Mouse (Mus musculus) stomach, embryonic 14.5 days (tissue): ENCODE results near the gene Capza2. TPM values are rescaled to one million over a fixed set of nuclear protein-coding genes. Genes with fewer than 3 reads are reported as not detected.

Experiments used
- ATAC-seq: fragments of 200-750 bp; cut with Nextera tagmentation; 2 replicates; pipeline ENCODE4 v1.8.0; 2017; ENCODE audit warnings: low read depth, moderate TSS enrichment; ENCODE audit not compliant: insufficient number of reproducible peaks, insufficient read depth, low FRiP score
- H3K27ac ChIP-seq: fragments of 300-500 bp; sonication (generic); 2 replicates; pipeline ENCODE4 v1.5.1; 2014; ENCODE audit warnings: mild to moderate bottlenecking, low read length, moderate library complexity, mixed read lengths
- H3K27me3 ChIP-seq: fragments of 300-500 bp; sonication (generic); 2 replicates; pipeline ENCODE4 v1.6.1; 2014; ENCODE audit warnings: low read length, control low read depth, mixed read lengths; ENCODE audit not compliant: control insufficient read depth, insufficient read depth
- H3K36me3 ChIP-seq: fragments of 300-500 bp; sonication (generic); 2 replicates; pipeline ENCODE4 v1.6.1; 2014; ENCODE audit warnings: mild to moderate bottlenecking, control low read depth, low read length, moderate library complexity, mixed read lengths; ENCODE audit not compliant: control insufficient read depth, insufficient read depth
- H3K4me1 ChIP-seq: fragments of 300-500 bp; sonication (generic); 2 replicates; pipeline ENCODE4 v1.6.1; 2014; ENCODE audit warnings: low read length, control low read depth, mixed read lengths; ENCODE audit not compliant: control insufficient read depth, insufficient read depth
- H3K4me2 ChIP-seq: fragments of 300-500 bp; sonication (generic); replicated peaks from 2 replicates; pipeline ENCODE4 v1.6.1; 2014; ENCODE audit warnings: low read depth, low read length, control low read depth
- H3K4me3 ChIP-seq: fragments of 300-500 bp; sonication (generic); 2 replicates; pipeline ENCODE4 v1.5.1; 2014; ENCODE audit warnings: low read depth, low read length, control low read depth
- H3K9ac ChIP-seq: fragments of 300-500 bp; sonication (generic); replicated peaks from 2 replicates; pipeline ENCODE4 v1.6.1; 2014; ENCODE audit warnings: low read depth, mild to moderate bottlenecking, control low read depth, low read length, moderate library complexity, mixed read lengths
- H3K9me3 ChIP-seq: fragments of 300-500 bp; sonication (generic); 2 replicates; pipeline ENCODE4 v1.6.1; 2016; ENCODE audit warnings: low read depth, low read length, control low read depth; ENCODE audit not compliant: control insufficient read depth
- WGBS: fragments of 180-500 bp; shearing (Covaris S2); extraction: QIAGEN DNeasy Blood & Tissue Kit; methylation state at CpG from one replicate; pipeline ENCODE4 v1.1.7; 2014; 5-methylcytosine and 5-hydroxymethylcytosine counted together
- polyA plus RNA-seq: library from polyadenylated mRNA; unstranded; fragments of >200 nt; fragmentation: Nextera tagmentation; extraction: Ambion mirVana; gene quantifications from 2 replicates; pipeline ENCODE4 v1.2.1, GENCODE M21; 2014

Gene Capza2
- polyA plus RNA-seq, 1 experiment from 2014 or later, result 242 TPM

DNA sequence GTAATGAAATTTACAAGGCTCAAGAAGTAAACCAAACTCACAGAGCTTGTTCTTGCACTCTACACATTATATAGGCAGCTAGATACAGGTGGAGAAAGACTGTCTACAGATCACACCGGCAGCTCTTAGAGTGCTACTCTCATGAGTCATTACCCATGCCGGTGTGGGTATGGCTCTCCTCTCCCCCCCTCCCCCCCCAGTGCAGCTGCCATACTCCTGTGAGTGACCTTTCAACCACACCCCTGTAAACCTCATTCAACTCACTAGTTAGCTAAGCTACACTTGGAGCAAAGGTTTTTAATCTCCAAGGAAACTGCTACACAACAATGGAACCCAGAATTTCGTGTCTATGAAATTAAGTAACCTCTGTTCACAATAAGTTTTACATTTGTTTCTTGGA lies 2.2 kb upstream of the Capza2 start:
- Histone ChIP-seq H3K4me1 (peaks cover 7% of the 10 kb centered on the region; the same call in 1 of the 2 replicates), H3K4me3 (no peak overlapping the region), H3K4me2 (no peak overlapping the region), H3K27me3 (no peaks in the 10 kb centered on the region), H3K27ac (no peak overlapping the region), H3K9me3 (no peaks in the 10 kb centered on the region), H3K36me3 (no peaks in the 10 kb centered on the region), H3K9ac (no peak overlapping the region)
- ATAC-seq, result no peak
- WGBS, result 45% methylated on average over 3 of the region's 3 CpGs

DNA sequence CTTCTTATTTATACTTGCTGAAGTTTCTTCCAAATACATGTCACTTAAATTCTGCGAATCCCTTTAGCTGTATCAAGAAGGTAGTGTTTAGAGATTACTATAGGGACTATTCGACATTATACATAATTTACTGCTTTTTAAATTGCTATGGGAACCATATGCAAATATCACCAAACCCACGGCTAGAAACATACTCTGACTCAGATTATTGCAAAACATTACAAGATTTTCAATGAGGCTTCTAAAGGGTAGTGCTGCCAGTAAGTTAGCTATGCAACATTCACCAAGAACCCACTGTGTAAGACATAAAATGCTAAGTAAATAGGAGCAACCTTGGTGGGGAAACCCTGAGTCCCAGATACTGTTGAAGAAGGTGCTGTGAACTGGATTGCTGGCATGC lies 1.0 kb upstream of the Capza2 start:
- Histone ChIP-seq H3K4me1 (peaks cover 10% of the 10 kb centered on the region; the same call in 1 of the 2 replicates), H3K9me3 (no peaks in the 10 kb centered on the region), H3K27ac (no peak overlapping the region), H3K4me2 (no peak overlapping the region), H3K9ac (no peak overlapping the region), H3K36me3 (no peaks in the 10 kb centered on the region), H3K4me3 (no peak overlapping the region), H3K27me3 (no peaks in the 10 kb centered on the region)
- 79% methylated on average over 3 of the region's 3 CpGs for WGBS
- ATAC-seq, result no peak

DNA sequence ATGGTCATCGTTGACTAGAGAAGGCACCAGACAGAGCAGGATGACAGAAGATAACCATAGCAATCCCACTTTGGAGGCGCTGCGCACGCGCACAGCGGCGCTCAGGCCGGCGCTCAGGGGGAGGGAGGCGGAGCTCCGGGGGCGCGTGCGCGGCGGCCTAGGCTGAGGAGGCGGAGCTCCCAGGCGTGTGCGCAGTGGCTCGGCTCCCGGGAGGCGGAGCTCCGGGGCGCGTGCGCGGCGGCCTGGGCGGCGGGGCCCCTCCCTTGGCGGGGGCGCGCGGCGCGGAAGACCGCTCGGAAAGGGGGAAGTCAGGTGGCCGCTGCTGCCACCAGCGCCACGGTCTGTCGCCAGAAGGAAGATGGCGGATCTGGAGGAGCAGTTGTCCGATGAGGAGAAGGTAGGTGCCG lies 733 bp downstream of the Capza2 start:
- Histone ChIP-seq H3K4me3 (peak overlapping the region; percentile 80), H3K36me3 (no peaks in the 10 kb centered on the region), H3K27ac (peak overlapping the region; percentile 96), H3K4me2 (0 out of 2 replicates have a peak overlapping the region, but pooled peaks have one; percentile 28), H3K9ac (peak overlapping the region; percentile 93), H3K4me1 (peaks cover 10% of the 10 kb centered on the region; the same call in 1 of the 2 replicates), H3K27me3 (no peaks in the 10 kb centered on the region), H3K9me3 (no peaks in the 10 kb centered on the region)
- WGBS, result under 1% methylated on average over 39 of the region's 45 CpGs
- peak; percentile 95 for ATAC-seq

- H3K4me1 ChIP-seq, result peaks cover 10% of the 10 kb centered on the region; the same call in 1 of the 2 replicates
- under 1% methylated on average over 52 of the region's 62 CpGs for WGBS
- H3K4me3 ChIP-seq, result peak overlapping the region; percentile 80
- H3K9ac ChIP-seq, result peak overlapping the region; percentile 93
- H3K27me3 ChIP-seq, result no peaks in the 10 kb centered on the region
- H3K4me2 ChIP-seq, result peak overlapping the region; percentile 80
- H3K27ac ChIP-seq, result peak overlapping the region; percentile 96
- H3K9me3 ChIP-seq, result no peaks in the 10 kb centered on the region
- H3K36me3 ChIP-seq, result no peaks in the 10 kb centered on the region
- ATAC-seq, result peak; percentile 79
Measured at GRCm38 (mm10) chr6:17637205-17638203, 1.5 kb downstream of the Capza2 start.

DNA sequence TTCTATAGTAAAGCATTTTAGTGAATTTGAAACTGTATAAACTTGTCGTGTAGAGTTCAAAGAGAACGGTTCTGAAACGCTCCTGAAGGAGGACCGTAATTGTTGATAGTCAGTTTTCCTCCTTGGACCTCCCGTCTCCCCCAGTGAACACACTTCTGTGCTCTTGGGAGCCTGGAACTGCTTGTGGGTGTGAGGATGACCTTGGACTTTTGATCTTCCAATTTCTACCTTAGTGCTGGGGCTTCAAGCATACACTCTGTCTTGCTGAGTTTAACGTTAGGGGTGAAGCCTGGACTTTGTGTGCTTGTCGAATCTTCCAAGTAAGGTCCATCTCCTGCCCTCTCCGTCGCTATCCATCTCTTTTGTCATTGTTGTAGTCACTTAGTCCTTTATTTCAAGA lies 4.0 kb downstream of the Capza2 start:
- Histone ChIP-seq H3K4me1 (peaks cover 10% of the 10 kb centered on the region; the same call in 1 of the 2 replicates), H3K27ac (no peak overlapping the region), H3K36me3 (no peaks in the 10 kb centered on the region), H3K9me3 (no peaks in the 10 kb centered on the region), H3K9ac (no peak overlapping the region), H3K27me3 (no peaks in the 10 kb centered on the region), H3K4me3 (no peak overlapping the region), H3K4me2 (no peak overlapping the region)
- no peak for ATAC-seq
- WGBS, result 86% methylated on average over 9 of the region's 9 CpGs

- Histone ChIP-seq H3K36me3 (no peaks in the 10 kb centered on the region), H3K9ac (no peak overlapping the region), H3K9me3 (no peaks in the 10 kb centered on the region), H3K27ac (no peak overlapping the region), H3K4me1 (peaks cover 23% of the 10 kb centered on the region; the same call in 1 of the 2 replicates), H3K4me2 (no peak overlapping the region), H3K4me3 (no peak overlapping the region), H3K27me3 (no peaks in the 10 kb centered on the region)
- WGBS, result 59% methylated on average over 3 of the region's 3 CpGs
- no peak for ATAC-seq
Measured at GRCm38 (mm10) chr6:17642739-17643138, 6.7 kb downstream of the Capza2 start.

DNA sequence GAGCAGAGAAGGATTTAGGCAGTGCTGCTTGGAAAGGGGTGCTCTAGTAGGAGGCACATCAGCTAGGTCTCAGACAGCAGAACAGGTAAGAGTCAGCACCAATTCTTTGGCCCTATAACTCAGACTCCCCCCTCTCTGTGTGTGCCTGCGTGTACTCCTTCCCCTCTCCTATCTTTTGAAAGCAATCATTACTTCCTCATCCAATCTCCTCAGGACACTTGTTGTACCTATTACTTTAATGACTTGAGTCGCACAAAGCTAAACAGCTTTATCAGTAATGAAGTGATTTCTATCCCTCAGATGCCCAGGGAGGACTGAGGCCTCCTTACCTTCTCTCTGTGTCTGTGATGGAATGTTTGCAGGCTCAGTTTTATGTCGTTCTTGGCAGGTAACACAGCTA lies 10.1 kb downstream of the Capza2 start:
- Histone ChIP-seq H3K27me3 (no peaks in the 10 kb centered on the region), H3K27ac (no peak overlapping the region), H3K4me3 (no peak overlapping the region), H3K36me3 (peaks cover 10% of the 10 kb centered on the region), H3K9me3 (no peaks in the 10 kb centered on the region), H3K4me1 (peaks cover 13% of the 10 kb centered on the region; the same call in 1 of the 2 replicates), H3K4me2 (no peak overlapping the region), H3K9ac (no peak overlapping the region)
- 35% methylated on average over 3 of the region's 3 CpGs for WGBS
- ATAC-seq, result no peak

DNA sequence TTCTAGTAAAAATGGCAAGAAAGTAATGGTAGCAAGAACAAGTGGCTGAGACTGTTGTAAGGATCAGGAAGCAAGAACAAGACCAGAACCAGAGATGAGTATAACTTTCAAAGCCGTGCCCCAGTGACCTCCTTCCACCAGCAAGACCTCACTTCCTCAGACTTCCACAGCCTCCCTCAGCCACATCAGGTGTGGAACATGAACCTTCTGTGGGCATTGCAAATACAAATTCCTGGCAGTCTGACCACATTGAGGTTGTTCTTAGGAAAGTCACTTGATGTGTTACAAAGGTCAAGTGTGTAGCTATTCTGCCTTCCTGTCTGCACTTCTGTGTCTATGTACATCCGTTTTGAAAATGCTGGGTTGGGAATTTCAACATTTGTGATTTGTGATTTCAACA lies 16.1 kb downstream of the Capza2 start:
- no peak for ATAC-seq
- WGBS, result 78% methylated on average over 2 of the region's 2 CpGs
- Histone ChIP-seq H3K36me3 (peaks cover 27% of the 10 kb centered on the region), H3K27me3 (no peaks in the 10 kb centered on the region), H3K9ac (no peak overlapping the region), H3K9me3 (no peaks in the 10 kb centered on the region), H3K4me3 (no peak overlapping the region), H3K27ac (no peak overlapping the region), H3K4me1 (no peaks in the 10 kb centered on the region), H3K4me2 (no peak overlapping the region)
